Mouse (Mus musculus) limb, embryonic 11.5 days (tissue): ENCODE results near the gene Dapk2. TPM values are rescaled to one million over a fixed set of nuclear protein-coding genes. Genes with fewer than 3 reads are reported as not detected.
A peak's percentile ranks its signal among the peaks of the same experiment; 100 is the strongest.

ENCODE experiments used
- ATAC-seq: fragments of 200-750 bp; cut with Nextera tagmentation; 2 replicates; pipeline ENCODE4 v1.8.0; 2017; ENCODE audit warnings: low read depth; ENCODE audit not compliant: insufficient number of reproducible peaks, low FRiP score, low TSS enrichment
- DNase-seq: peaks from one replicate; pipeline ENCODE4 v3.0.0-alpha.2; 2015; ENCODE audit warnings: low spot score
- H3K27ac ChIP-seq: fragments of 300-500 bp; sonication (generic); replicated peaks from 2 replicates; pipeline ENCODE4 v1.5.1; 2014; ENCODE audit warnings: low read depth, mild to moderate bottlenecking, low read length
- H3K27me3 ChIP-seq: fragments of 300-500 bp; sonication (generic); 2 replicates; pipeline ENCODE4 v1.6.1; 2014; ENCODE audit warnings: mild to moderate bottlenecking, low read length, mixed read lengths; ENCODE audit not compliant: control insufficient read depth, insufficient read depth
- H3K36me3 ChIP-seq: fragments of 300-500 bp; sonication (generic); 2 replicates; pipeline ENCODE4 v1.6.1; 2014; ENCODE audit warnings: mild to moderate bottlenecking, low read length, moderate library complexity, mixed read lengths; ENCODE audit not compliant: control insufficient read depth, insufficient read depth
- H3K4me1 ChIP-seq: fragments of 300-500 bp; sonication (generic); 2 replicates; pipeline ENCODE4 v1.6.1; 2014; ENCODE audit warnings: low read length, mixed read lengths; ENCODE audit not compliant: control insufficient read depth, insufficient read depth
- H3K4me2 ChIP-seq: fragments of 300-500 bp; sonication (generic); 2 replicates; pipeline ENCODE4 v1.6.1; 2014; ENCODE audit warnings: low read depth, mild to moderate bottlenecking, moderate library complexity; ENCODE audit not compliant: severe bottlenecking
- H3K4me3 ChIP-seq: fragments of 300-500 bp; sonication (generic); 2 replicates; pipeline ENCODE4 v1.5.1; 2014; ENCODE audit warnings: low read depth, low read length
- H3K9ac ChIP-seq: fragments of 300-500 bp; sonication (generic); 2 replicates; pipeline ENCODE4 v1.6.1; 2014; ENCODE audit warnings: mild to moderate bottlenecking, low read length
- H3K9me3 ChIP-seq: fragments of 300-500 bp; sonication (generic); 2 replicates; pipeline ENCODE4 v1.6.1; 2016; ENCODE audit warnings: low read length; ENCODE audit not compliant: control insufficient read depth
- WGBS: fragments of 180-500 bp; shearing (Covaris S2); extraction: QIAGEN DNeasy Blood & Tissue Kit; methylation state at CpG from one replicate; pipeline ENCODE4 v1.1.7; 2014; 5-methylcytosine and 5-hydroxymethylcytosine counted together
- polyA plus RNA-seq: library from polyadenylated mRNA; unstranded; fragments of >200 nt; fragmentation: Nextera tagmentation; extraction: Ambion mirVana; gene quantifications from 2 replicates; pipeline ENCODE4 v1.2.1, GENCODE M21; 2014

The Dapk2 gene
- 4.0 and 4.3 TPM in 2 replicates for polyA plus RNA-seq

GRCm38 (mm10) chr9:66157958-66158830, at the start of gene Dapk2:
TSS of gene Dapk2 (plus strand) at chr9:66158223.
- Histone ChIP-seq H3K9me3 (no peaks in the 10 kb centered on the region; the same call in 1 of the 2 replicates), H3K27ac (no peak within 1 kb of the TSS), H3K9ac (peak within 1 kb of the TSS; percentile 53), H3K27me3 (peaks cover 6% of the 10 kb centered on the region), H3K4me1 (no peaks in the 10 kb centered on the region), H3K4me3 (peak within 1 kb of the TSS; percentile 32), H3K36me3 (no peaks in the 10 kb centered on the region), H3K4me2 (peak within 1 kb of the TSS; percentile 56)
- under 1% methylated on average over 50 of the region's 58 CpGs for WGBS
- DNase-seq (peak; percentile 88), ATAC-seq (peak; percentile 80)

GRCm38 (mm10) chr9:66109574-66109973, 48.4 kb upstream of the Dapk2 start:
- no peak for ATAC-seq
- Histone ChIP-seq H3K4me3 (no peak overlapping the region), H3K36me3 (peaks cover 9% of the 10 kb centered on the region; the same call in 1 of the 2 replicates), H3K27ac (no peak overlapping the region), H3K9me3 (no peaks in the 10 kb centered on the region), H3K27me3 (no peaks in the 10 kb centered on the region), H3K9ac (no peak overlapping the region), H3K4me1 (no peaks in the 10 kb centered on the region), H3K4me2 (no peak overlapping the region)
- WGBS: 89% methylated on average over 1 of the region's 1 CpGs
- no peak for DNase-seq

GRCm38 (mm10) chr9:66110126-66110525, 47.9 kb upstream of the Dapk2 start:
- no peak for ATAC-seq
- Histone ChIP-seq H3K36me3 (peaks cover 8% of the 10 kb centered on the region; the same call in 1 of the 2 replicates), H3K27ac (0 out of 2 replicates have a peak overlapping the region, but pooled peaks have one; percentile 23)

GRCm38 (mm10) chr9:66110611-66111379, 47.2 kb upstream of the Dapk2 start:
- 64% methylated on average over 8 of the region's 8 CpGs for whole genome bisulfite sequencing

More at GRCm38 (mm10) chr9:66110126-66110525, 47.9 kb upstream of the Dapk2 start:
- Histone ChIP-seq H3K4me3 (no peak overlapping the region), H3K9ac (no peak overlapping the region), H3K4me1 (no peaks in the 10 kb centered on the region), H3K4me2 (no peak overlapping the region), H3K27me3 (no peaks in the 10 kb centered on the region), H3K9me3 (no peaks in the 10 kb centered on the region)
- WGBS: 72% methylated on average over 8 of the region's 8 CpGs
- DNase-seq: no peak

GRCm38 (mm10) chr9:66114341-66114740, 43.7 kb upstream of the Dapk2 start:
- DNase-seq (no peak), ATAC-seq (no peak)
- Histone ChIP-seq H3K4me1 (no peaks in the 10 kb centered on the region), H3K36me3 (no peaks in the 10 kb centered on the region; the same call in 1 of the 2 replicates), H3K9me3 (no peaks in the 10 kb centered on the region), H3K27me3 (no peaks in the 10 kb centered on the region), H3K9ac (no peak overlapping the region), H3K27ac (no peak overlapping the region), H3K4me2 (no peak overlapping the region), H3K4me3 (no peak overlapping the region)
- WGBS: 89% methylated on average over 3 of the region's 3 CpGs

More at GRCm38 (mm10) chr9:66110611-66111379, 47.2 kb upstream of the Dapk2 start:
- H3K27ac ChIP-seq: peak overlapping the region; percentile 23; the same call in 1 of the 2 replicates
- H3K4me1 ChIP-seq: no peaks in the 10 kb centered on the region
- DNase-seq (no peak), ATAC-seq (no peak)
- no peaks in the 10 kb centered on the region for H3K27me3 ChIP-seq
- no peaks in the 10 kb centered on the region for H3K9me3 ChIP-seq
- H3K4me2 ChIP-seq: no peak overlapping the region
- H3K4me3 ChIP-seq: no peak overlapping the region
- H3K9ac ChIP-seq: no peak overlapping the region
- peaks cover 7% of the 10 kb centered on the region; the same call in 1 of the 2 replicates for H3K36me3 ChIP-seq

- WGBS: 67% methylated on average over 8 of the region's 8 CpGs
- H3K4me3 ChIP-seq: no peak overlapping the region
- DNase-seq: no peak
- no peak for ATAC-seq
- H3K36me3 ChIP-seq: no peaks in the 10 kb centered on the region; the same call in 1 of the 2 replicates
- no peaks in the 10 kb centered on the region for H3K4me1 ChIP-seq
- H3K4me2 ChIP-seq: no peak overlapping the region
- no peaks in the 10 kb centered on the region for H3K9me3 ChIP-seq
- H3K27me3 ChIP-seq: no peaks in the 10 kb centered on the region
- H3K27ac ChIP-seq: no peak overlapping the region
- no peak overlapping the region for H3K9ac ChIP-seq
Observed at GRCm38 (mm10) chr9:66116890-66117289, 41.1 kb upstream of the Dapk2 start.

- H3K36me3 ChIP-seq: no peaks in the 10 kb centered on the region; the same call in 1 of the 2 replicates
- DNase-seq (no peak), ATAC-seq (no peak)
- no peaks in the 10 kb centered on the region for H3K9me3 ChIP-seq
- no peak overlapping the region for H3K9ac ChIP-seq
- H3K4me3 ChIP-seq: no peak overlapping the region
- no peaks in the 10 kb centered on the region for H3K27me3 ChIP-seq
- no peak overlapping the region for H3K27ac ChIP-seq
- 95% methylated on average over 2 of the region's 2 CpGs for WGBS
- no peak overlapping the region for H3K4me2 ChIP-seq
- no peaks in the 10 kb centered on the region for H3K4me1 ChIP-seq
Observed at GRCm38 (mm10) chr9:66119498-66119897, 38.5 kb upstream of the Dapk2 start.

- Histone ChIP-seq H3K9ac (no peak overlapping the region), H3K27ac (no peak overlapping the region)
- WGBS: 95% methylated on average over 4 of the region's 4 CpGs
Observed at GRCm38 (mm10) chr9:66120106-66120505, 37.9 kb upstream of the Dapk2 start.

More at GRCm38 (mm10) chr9:66120106-66120505, 37.9 kb upstream of the Dapk2 start:
- Histone ChIP-seq H3K4me1 (no peaks in the 10 kb centered on the region), H3K27me3 (no peaks in the 10 kb centered on the region), H3K36me3 (no peaks in the 10 kb centered on the region; the same call in 1 of the 2 replicates), H3K9me3 (no peaks in the 10 kb centered on the region), H3K4me2 (no peak overlapping the region), H3K4me3 (no peak overlapping the region)
- no peak for DNase-seq
- ATAC-seq: no peak
